Mouse (Mus musculus): ENCODE measurements at regions not wholly inside any gene's neighbourhood (a gene's known extent, or its start where the extent isn't known, plus 50 kb on each side); places are given as distances from the start of the nearest gene placed in this dataset.

DNA sequence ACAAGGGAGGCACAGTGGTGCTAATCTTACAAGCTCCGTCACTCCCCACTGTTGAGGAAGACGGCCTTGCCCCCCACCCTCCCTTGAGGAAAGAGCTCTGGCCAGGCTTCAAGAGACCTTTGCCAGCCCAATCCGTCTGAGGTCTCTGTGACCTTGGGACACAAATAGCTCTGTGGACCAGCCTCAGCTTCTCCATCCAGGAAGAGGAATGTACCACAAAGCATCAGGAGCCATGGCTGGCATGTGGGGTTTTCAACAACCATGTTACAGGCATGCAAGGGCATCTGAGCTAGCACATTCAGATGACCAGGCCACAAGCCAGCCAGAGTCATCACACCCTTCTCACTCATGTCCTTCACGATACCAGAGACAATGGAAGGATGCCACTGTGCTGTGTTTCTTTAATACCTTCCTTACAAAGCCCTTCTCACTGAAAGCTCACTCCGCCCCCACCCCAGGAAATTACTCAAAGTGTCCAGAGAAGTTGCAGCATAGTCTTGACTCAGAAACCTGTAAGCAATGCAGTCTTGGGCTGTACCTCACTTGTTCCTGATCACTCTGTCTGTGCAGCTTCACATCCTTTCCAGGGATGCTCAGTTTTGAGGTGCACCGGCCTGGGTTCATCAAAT, 148.8 kb upstream of the Rreb1 start:
- TF ChIP-seq CTCF (conservative IDR thresholded peaks at IDR 0.05; ENCODE audit: low read length) (no peak), POU5F1 (IDR thresholded peaks at IDR 0.05; ENCODE audit: borderline replicate concordance, low read length) (no peak)
